Mouse (Mus musculus): ENCODE results near the gene Galnt10. TPM values are rescaled to one million over a fixed set of nuclear protein-coding genes. Genes with fewer than 3 reads are reported as not detected.

Galnt10 gene
- polyA plus RNA-seq, 1 experiment, result 11.2 TPM

DNA sequence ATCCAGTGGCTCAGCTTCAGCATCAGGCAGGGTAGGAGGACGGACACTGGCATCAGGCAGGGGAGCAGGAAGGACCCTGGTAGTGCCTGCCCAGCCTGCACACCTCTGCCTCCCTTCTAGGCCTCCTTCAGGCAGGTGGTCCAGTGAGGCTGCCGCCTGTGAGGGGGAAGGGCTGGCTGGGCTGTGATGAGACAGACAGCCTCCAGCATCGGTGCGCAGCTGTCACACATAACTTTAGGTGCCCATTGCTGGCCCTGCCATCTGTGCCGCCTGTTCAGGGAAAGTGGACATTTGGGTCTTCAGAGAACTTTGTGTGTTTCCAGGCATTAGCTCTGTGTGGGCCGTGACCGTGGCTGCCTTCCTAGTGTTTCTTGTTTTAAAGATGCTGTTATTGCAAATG lies 47.5 kb downstream of the Galnt10 start:
- Histone ChIP-seq H3K4me1 (ENCODE audit: control insufficient read depth, insufficient read depth, low read length) (peaks cover 4% of the 10 kb centered on the region; the same call in 1 of the 2 replicates), H3K4me3 (replicated peaks; ENCODE audit: insufficient read depth, low read depth, low read length) (no peak overlapping the region), H3K27ac (ENCODE audit: insufficient read depth, low read length) (no peak overlapping the region), H3K27me3 (ENCODE audit: control insufficient read depth, insufficient read depth, low read length) (peaks cover 3% of the 10 kb centered on the region; the same call in 1 of the 2 replicates)
- WGBS, result 29% methylated on average over 7 of the region's 7 CpGs
- DNase-seq, result peak in 1 of 2 experiments; percentile 7
- no peak for TF ChIP-seq POLR2A (IDR thresholded peaks at IDR 0.05; ENCODE audit: borderline replicate concordance, insufficient read depth, low read length)
- TF ChIP-seq CTCF (IDR thresholded peaks at IDR 0.05; ENCODE audit: borderline replicate concordance, insufficient read depth, low read depth, low read length), result no peak

GRCm38 (mm10) chr11:57694486-57694885 lies 49.2 kb downstream of the Galnt10 start:
- H3K27me3 ChIP-seq (ENCODE audit: control insufficient read depth, insufficient read depth, low read length), result peaks cover 2% of the 10 kb centered on the region; the same call in 1 of the 2 replicates
- no peak for DNase-seq
- H3K27ac ChIP-seq (ENCODE audit: insufficient read depth, low read length), result no peak overlapping the region
- peaks cover 4% of the 10 kb centered on the region for H3K4me1 ChIP-seq (ENCODE audit: control insufficient read depth, insufficient read depth, low read length)
- no peak overlapping the region for H3K4me3 ChIP-seq (replicated peaks; ENCODE audit: insufficient read depth, low read depth, low read length)
- TF ChIP-seq POLR2A (IDR thresholded peaks at IDR 0.05; ENCODE audit: borderline replicate concordance, insufficient read depth, low read length) (no peak), CTCF (IDR thresholded peaks at IDR 0.05; ENCODE audit: borderline replicate concordance, insufficient read depth, low read depth, low read length) (no peak)
- WGBS, result 76% methylated on average over 6 of the region's 6 CpGs

GRCm38 (mm10) chr11:57696207-57696676 lies 51.0 kb downstream of the Galnt10 start:
- TF ChIP-seq CTCF (IDR thresholded peaks at IDR 0.05; ENCODE audit: borderline replicate concordance, insufficient read depth, low read depth, low read length), result no peak
- Histone ChIP-seq H3K27me3 (ENCODE audit: control insufficient read depth, insufficient read depth, low read length) (no peaks in the 10 kb centered on the region; the same call in 1 of the 2 replicates), H3K4me3 (replicated peaks; ENCODE audit: insufficient read depth, low read depth, low read length) (no peak overlapping the region), H3K4me1 (ENCODE audit: control insufficient read depth, insufficient read depth, low read length) (peaks cover 4% of the 10 kb centered on the region), H3K27ac (ENCODE audit: insufficient read depth, low read length) (no peak overlapping the region)
- no peak for DNase-seq
- 6% methylated on average over 17 of the region's 17 CpGs for WGBS

- H3K27ac ChIP-seq (ENCODE audit: insufficient read depth, low read length), result no peak overlapping the region
- peaks cover 4% of the 10 kb centered on the region for H3K4me1 ChIP-seq (ENCODE audit: control insufficient read depth, insufficient read depth, low read length)
- no peaks in the 10 kb centered on the region; the same call in 1 of the 2 replicates for H3K27me3 ChIP-seq (ENCODE audit: control insufficient read depth, insufficient read depth, low read length)
- WGBS, result 10% methylated on average over 5 of the region's 5 CpGs
- no peak for DNase-seq
- no peak overlapping the region for H3K4me3 ChIP-seq (replicated peaks; ENCODE audit: insufficient read depth, low read depth, low read length)
- TF ChIP-seq CTCF (IDR thresholded peaks at IDR 0.05; ENCODE audit: borderline replicate concordance, insufficient read depth, low read depth, low read length) (no peak), POLR2A (IDR thresholded peaks at IDR 0.05; ENCODE audit: borderline replicate concordance, insufficient read depth, low read length) (no peak)
Measured at GRCm38 (mm10) chr11:57696807-57697251, 51.6 kb downstream of the Galnt10 start.

GRCm38 (mm10) chr11:57700114-57700513 lies 54.9 kb downstream of the Galnt10 start:
- H3K27me3 ChIP-seq (ENCODE audit: control insufficient read depth, insufficient read depth, low read length), result no peaks in the 10 kb centered on the region; the same call in 1 of the 2 replicates
- no peak for DNase-seq
- no peak overlapping the region for H3K4me3 ChIP-seq (replicated peaks; ENCODE audit: insufficient read depth, low read depth, low read length)
- H3K4me1 ChIP-seq (ENCODE audit: control insufficient read depth, insufficient read depth, low read length), result peaks cover 4% of the 10 kb centered on the region
- no peak overlapping the region for H3K27ac ChIP-seq (ENCODE audit: insufficient read depth, low read length)
- 84% methylated on average over 7 of the region's 7 CpGs for WGBS
- TF ChIP-seq POLR2A (IDR thresholded peaks at IDR 0.05; ENCODE audit: borderline replicate concordance, insufficient read depth, low read length), result no peak
- no peak for TF ChIP-seq CTCF (IDR thresholded peaks at IDR 0.05; ENCODE audit: borderline replicate concordance, insufficient read depth, low read depth, low read length)

DNA sequence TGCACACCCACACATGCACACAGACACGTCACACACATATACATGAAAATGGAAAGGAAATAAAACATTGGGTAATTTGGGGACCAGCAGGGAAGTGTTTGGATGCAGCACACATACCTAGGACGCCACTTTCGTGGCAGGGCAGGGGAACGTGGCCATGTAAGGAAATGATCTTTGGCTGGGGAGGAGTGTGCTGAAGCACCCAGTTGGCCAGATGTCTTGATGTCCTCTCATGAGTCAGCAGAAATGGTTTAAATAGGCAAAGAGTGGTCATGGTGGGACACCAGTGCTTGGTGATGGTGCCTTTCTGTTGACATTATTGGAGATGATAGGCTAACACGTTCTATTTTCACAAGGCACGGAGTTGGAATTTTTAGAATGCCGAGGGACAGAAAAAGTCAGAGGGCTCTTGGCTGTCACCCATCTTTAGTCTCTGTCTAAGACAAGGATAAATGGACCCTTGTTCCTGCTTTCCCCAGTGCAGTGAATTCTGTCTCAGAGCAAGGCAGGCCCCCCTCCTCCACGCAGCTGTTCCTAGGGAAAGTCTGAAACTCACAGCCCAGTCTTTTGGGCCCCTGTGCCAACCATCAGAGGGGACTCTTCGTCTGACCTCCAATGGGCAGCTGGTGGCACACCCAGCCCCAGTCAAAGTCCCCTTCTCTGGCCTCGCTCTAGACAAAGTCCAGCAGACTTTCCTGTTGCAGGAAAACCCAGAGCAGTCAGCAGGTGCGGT lies 56.1 kb downstream of the Galnt10 start:
- DNase-seq, result peak in 1 of 2 experiments; percentile 13
- H3K4me3 ChIP-seq (replicated peaks; ENCODE audit: insufficient read depth, low read depth, low read length), result no peak overlapping the region
- no peaks in the 10 kb centered on the region; the same call in 1 of the 2 replicates for H3K27me3 ChIP-seq (ENCODE audit: control insufficient read depth, insufficient read depth, low read length)
- H3K27ac ChIP-seq (ENCODE audit: insufficient read depth, low read length), result no peak overlapping the region
- 52% methylated on average over 11 of the region's 11 CpGs for whole genome bisulfite sequencing
- H3K4me1 ChIP-seq (ENCODE audit: control insufficient read depth, insufficient read depth, low read length), result peaks cover 4% of the 10 kb centered on the region
- TF ChIP-seq CTCF (IDR thresholded peaks at IDR 0.05; ENCODE audit: borderline replicate concordance, insufficient read depth, low read depth, low read length) (no peak), POLR2A (IDR thresholded peaks at IDR 0.05; ENCODE audit: borderline replicate concordance, insufficient read depth, low read length) (no peak)

DNA sequence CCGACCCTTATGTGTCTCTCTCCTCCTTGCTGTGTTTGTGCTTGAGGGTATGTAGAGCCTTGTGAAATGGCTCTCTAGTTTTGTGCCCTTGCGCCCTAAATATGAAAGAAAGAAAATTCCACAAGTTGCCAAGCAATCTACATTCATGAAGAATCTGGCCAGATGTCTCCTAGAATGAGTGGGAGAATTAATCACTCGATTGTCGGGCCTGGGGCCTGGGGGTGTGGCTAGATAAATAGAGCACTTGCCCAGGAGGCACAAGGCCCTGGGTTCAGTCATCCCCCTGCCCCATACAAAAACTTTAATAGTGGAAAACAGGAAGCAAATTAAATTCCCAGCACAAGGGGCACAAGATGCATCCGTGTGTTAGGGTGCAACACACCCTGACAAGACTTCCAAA lies 56.7 kb downstream of the Galnt10 start:
- TF ChIP-seq POLR2A (IDR thresholded peaks at IDR 0.05; ENCODE audit: borderline replicate concordance, insufficient read depth, low read length), result no peak
- no peak for TF ChIP-seq CTCF (IDR thresholded peaks at IDR 0.05; ENCODE audit: borderline replicate concordance, insufficient read depth, low read depth, low read length)
- Histone ChIP-seq H3K27ac (ENCODE audit: insufficient read depth, low read length) (no peak overlapping the region), H3K4me1 (ENCODE audit: control insufficient read depth, insufficient read depth, low read length) (peaks cover 3% of the 10 kb centered on the region), H3K27me3 (ENCODE audit: control insufficient read depth, insufficient read depth, low read length) (no peaks in the 10 kb centered on the region; the same call in 1 of the 2 replicates), H3K4me3 (replicated peaks; ENCODE audit: insufficient read depth, low read depth, low read length) (no peak overlapping the region)
- WGBS, result 59% methylated on average over 5 of the region's 5 CpGs
- DNase-seq, result no peak

DNA sequence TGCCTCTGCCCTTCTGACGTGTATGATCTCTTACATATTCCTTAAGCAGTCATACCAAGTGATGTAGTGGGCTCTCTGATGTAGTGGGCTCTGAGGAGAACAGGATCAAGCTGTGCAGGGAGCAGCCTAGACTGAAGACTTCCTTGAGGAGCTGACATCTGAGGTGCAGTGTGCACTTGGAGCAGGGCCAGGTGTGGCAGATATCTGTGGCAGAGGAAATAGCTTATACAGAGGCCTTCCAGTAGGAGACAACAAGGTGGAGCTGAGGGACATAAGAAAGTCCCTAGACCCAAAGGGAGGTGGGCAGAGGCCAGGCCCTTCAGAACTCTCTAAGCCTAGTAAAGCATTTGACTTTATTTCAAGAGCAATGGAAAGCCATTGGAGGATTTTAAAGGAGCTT lies 61.4 kb downstream of the Galnt10 start:
- H3K27ac ChIP-seq (ENCODE audit: insufficient read depth, low read length), result no peak overlapping the region
- WGBS, result 81% methylated on average over 1 of the region's 1 CpGs
- H3K4me3 ChIP-seq (replicated peaks; ENCODE audit: insufficient read depth, low read depth, low read length), result no peak overlapping the region

More for the DNA sequence above, 61.4 kb downstream of the Galnt10 start:
- Histone ChIP-seq H3K4me1 (ENCODE audit: control insufficient read depth, insufficient read depth, low read length) (no peaks in the 10 kb centered on the region), H3K27me3 (ENCODE audit: control insufficient read depth, insufficient read depth, low read length) (no peaks in the 10 kb centered on the region)
- TF ChIP-seq POLR2A (IDR thresholded peaks at IDR 0.05; ENCODE audit: borderline replicate concordance, insufficient read depth, low read length) (no peak), CTCF (IDR thresholded peaks at IDR 0.05; ENCODE audit: borderline replicate concordance, insufficient read depth, low read depth, low read length) (no peak)
- DNase-seq, result no peak

Data from cerebellum, adult 2 months (tissue).